Mouse (Mus musculus) heart, embryonic 14.5 days (tissue): ENCODE results near the gene Nfib. TPM values are rescaled to one million over a fixed set of nuclear protein-coding genes. Genes with fewer than 3 reads are reported as not detected.
A peak's percentile ranks its signal among the peaks of the same experiment; 100 is the strongest.

Source experiments
- ATAC-seq: fragments of 200-750 bp; cut with Nextera tagmentation; 2 replicates; pipeline ENCODE4 v1.8.0; 2017; ENCODE audit warnings: low read depth, moderate TSS enrichment; ENCODE audit not compliant: insufficient number of reproducible peaks, insufficient read depth, low FRiP score
- H3K27ac ChIP-seq, 2 experiments: fragments of 200-500 bp in 1 of 2; fragments of 300-500 bp in 1 of 2; sonication (generic) in 1 of 2; replicated peaks in 1 of 2; 2 replicates each; pipeline ENCODE4 v1.5.1; 2012 to 2014; ENCODE audit warnings: low read depth in 2 of 2, low read length in 2 of 2, control low read depth in 1 of 2, mild to moderate bottlenecking in 1 of 2, mixed read lengths in 1 of 2; ENCODE audit not compliant: control insufficient read depth in 1 of 2, insufficient read depth in 1 of 2
- H3K27me3 ChIP-seq: fragments of 300-500 bp; sonication (generic); 2 replicates; pipeline ENCODE4 v1.6.1; 2014; ENCODE audit warnings: mild to moderate bottlenecking, low read length, control low read depth; ENCODE audit not compliant: control insufficient read depth, insufficient read depth
- H3K36me3 ChIP-seq: fragments of 300-500 bp; sonication (generic); 2 replicates; pipeline ENCODE4 v1.6.1; 2014; ENCODE audit warnings: mild to moderate bottlenecking, control low read depth, low read length, mixed read lengths; ENCODE audit not compliant: control insufficient read depth, insufficient read depth
- H3K4me1 ChIP-seq, 2 experiments: fragments of 200-500 bp in 1 of 2; fragments of 300-500 bp in 1 of 2; sonication (generic) in 1 of 2; 2 replicates each; pipeline ENCODE4 v1.6.1; 2012 to 2014; ENCODE audit warnings: low read length in 2 of 2, control low read depth in 1 of 2, mixed read lengths in 1 of 2; ENCODE audit not compliant: control insufficient read depth in 2 of 2, insufficient read depth in 2 of 2
- H3K4me2 ChIP-seq: fragments of 300-500 bp; sonication (generic); 2 replicates; pipeline ENCODE4 v1.6.1; 2014; ENCODE audit warnings: mild to moderate bottlenecking, low read length
- H3K4me3 ChIP-seq, 2 experiments: fragments of 200-500 bp in 1 of 2; fragments of 300-500 bp in 1 of 2; sonication (generic) in 1 of 2; 2 replicates each; pipeline ENCODE4 v1.5.1; 2012 to 2014; ENCODE audit warnings: low read length in 2 of 2, mild to moderate bottlenecking in 2 of 2, control low read depth in 1 of 2, low read depth in 1 of 2, moderate library complexity in 1 of 2; ENCODE audit not compliant: control insufficient read depth in 1 of 2, insufficient read depth in 1 of 2
- H3K9ac ChIP-seq: fragments of 300-500 bp; sonication (generic); 2 replicates; pipeline ENCODE4 v1.6.1; 2014; ENCODE audit warnings: mild to moderate bottlenecking, low read length
- H3K9me3 ChIP-seq: fragments of 300-500 bp; sonication (generic); 2 replicates; pipeline ENCODE4 v1.6.1; 2016; ENCODE audit warnings: low read length, control low read depth; ENCODE audit not compliant: control insufficient read depth
- WGBS: fragments of 180-500 bp; shearing (Covaris S2); extraction: QIAGEN DNeasy Blood & Tissue Kit; methylation state at CpG from one replicate; pipeline ENCODE4 v1.1.7; 2014; 5-methylcytosine and 5-hydroxymethylcytosine counted together
- polyA plus RNA-seq: library from polyadenylated mRNA; unstranded; fragments of >200 nt; fragmentation: Nextera tagmentation; extraction: Ambion mirVana; gene quantifications from 2 replicates; pipeline ENCODE4 v1.2.1, GENCODE M21; 2014

The Nfib gene
- polyA plus RNA-seq, 1 experiment from 2014 or later = 79.8 TPM

DNA sequence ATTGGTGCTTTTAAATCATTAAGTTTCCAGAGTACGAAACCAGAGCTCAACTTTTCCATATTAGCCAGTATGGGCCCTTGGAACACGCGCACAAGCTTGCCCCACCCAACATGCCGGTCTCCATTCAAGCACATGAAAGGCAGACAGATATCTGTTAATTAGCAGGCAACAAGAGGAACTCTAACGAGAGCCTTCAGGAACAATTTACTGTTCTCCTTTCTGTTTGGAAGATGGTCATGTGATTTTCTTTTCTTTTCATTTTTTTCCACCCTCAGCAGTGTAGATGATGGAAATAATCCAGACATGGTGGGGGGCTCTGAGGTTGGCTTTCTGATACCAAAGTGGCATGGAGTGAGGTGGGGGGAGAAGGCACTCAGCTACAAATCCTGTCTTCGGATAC is 361.3 kb downstream of the Nfib start:
- Histone ChIP-seq H3K4me1 (peaks cover 9 to 32% of the 10 kb centered on the region in 2 experiments), H3K27ac (peak overlapping the region in 1 of 2 experiments; percentile 69; a peak in 2 of 4 replicates), H3K36me3 (peaks cover 35% of the 10 kb centered on the region), H3K9ac (no peak overlapping the region), H3K4me3 (no peak overlapping the region), H3K9me3 (no peaks in the 10 kb centered on the region), H3K27me3 (no peaks in the 10 kb centered on the region), H3K4me2 (peak overlapping the region; percentile 44; the same call in 1 of the 2 replicates)
- 73% methylated on average over 6 of the region's 6 CpGs for WGBS
- ATAC-seq = no peak

DNA sequence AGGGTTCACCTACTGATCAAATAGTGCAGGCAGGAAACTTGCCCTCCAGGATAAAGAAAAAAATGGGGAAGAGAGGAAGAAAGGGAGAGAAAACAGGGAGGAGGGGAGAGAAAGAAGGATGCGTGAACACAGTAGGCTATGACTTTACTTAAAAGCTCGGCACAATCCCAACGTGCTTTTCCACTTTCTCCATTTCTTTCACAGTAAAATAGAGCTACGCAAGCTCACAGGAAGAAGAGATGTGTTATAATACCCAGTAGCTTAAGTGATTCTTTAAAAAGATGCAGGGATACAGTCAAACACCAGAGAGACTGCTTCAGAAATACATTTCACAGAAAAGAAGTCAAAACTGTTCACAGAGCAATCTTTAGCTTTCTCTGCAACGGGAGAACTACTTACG is 366.6 kb downstream of the Nfib start:
- 76% methylated on average over 6 of the region's 6 CpGs for WGBS
- no peak for ATAC-seq
- H3K9me3 ChIP-seq = no peaks in the 10 kb centered on the region
- H3K36me3 ChIP-seq = peaks cover 12% of the 10 kb centered on the region; the same call in 1 of the 2 replicates
- H3K4me3 ChIP-seq = no peak overlapping the region
- no peak overlapping the region for H3K9ac ChIP-seq
- peaks cover 2 to 38% of the 10 kb centered on the region in 2 experiments for H3K4me1 ChIP-seq
- no peak overlapping the region for H3K4me2 ChIP-seq
- no peaks in the 10 kb centered on the region for H3K27me3 ChIP-seq
- H3K27ac ChIP-seq = peak overlapping the region; percentile 53 to 61; a peak in 3 of 4 replicates

DNA sequence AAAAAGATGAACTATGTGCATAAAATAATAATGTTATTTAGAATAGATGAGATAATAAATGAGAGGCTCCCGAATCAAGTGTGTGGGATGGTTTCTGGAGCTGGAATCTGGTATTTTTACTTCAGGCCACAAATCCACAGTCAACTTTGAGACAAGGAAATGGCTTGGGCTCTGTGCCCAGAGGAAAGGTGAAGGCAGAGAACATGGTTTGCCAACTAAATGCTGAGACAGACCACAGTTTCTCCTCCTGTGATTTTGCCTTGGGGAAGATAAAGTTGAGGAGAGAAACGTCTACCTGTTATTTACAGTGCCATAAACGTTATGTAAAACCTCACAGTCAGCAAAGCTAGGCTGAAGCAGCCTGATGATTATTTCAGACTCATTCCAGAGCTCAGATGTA is 367.1 kb downstream of the Nfib start:
- H3K4me2 ChIP-seq = no peak overlapping the region
- 19% methylated on average over 3 of the region's 3 CpGs for WGBS
- H3K4me1 ChIP-seq = peaks cover 4 to 42% of the 10 kb centered on the region in 2 experiments
- no peaks in the 10 kb centered on the region for H3K9me3 ChIP-seq
- H3K27me3 ChIP-seq = no peaks in the 10 kb centered on the region
- H3K9ac ChIP-seq = no peak overlapping the region
- ATAC-seq = no peak
- H3K27ac ChIP-seq = peak overlapping the region; percentile 21 to 61; a peak in 3 of 4 replicates
- 0 out of 2 replicates have a peak, but pooled peaks cover 8% of the 10 kb centered on the region for H3K36me3 ChIP-seq
- no peak overlapping the region for H3K4me3 ChIP-seq

DNA sequence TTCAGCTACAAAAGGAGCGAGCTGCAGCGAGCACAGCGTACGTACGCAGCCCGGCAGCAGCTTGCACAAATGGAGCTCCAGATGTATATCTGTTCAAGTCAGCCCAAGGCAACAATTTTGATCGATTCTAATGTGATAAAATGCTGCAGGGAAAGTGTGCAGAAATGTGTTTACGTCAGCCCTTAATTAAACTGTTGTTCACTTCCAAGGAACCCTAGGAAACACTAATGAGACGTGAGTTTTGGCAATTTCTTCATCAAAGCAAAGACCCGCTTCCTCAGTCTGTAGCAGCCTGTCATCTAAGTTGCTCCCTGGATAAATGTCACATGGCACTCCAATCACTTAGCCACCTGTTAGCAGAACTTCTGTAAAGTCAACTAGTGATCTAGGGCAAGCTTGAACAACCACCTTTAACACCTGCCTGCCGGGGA is 368.6 kb downstream of the Nfib start:
- ATAC-seq = no peak
- WGBS = 79% methylated on average over 11 of the region's 11 CpGs

DNA sequence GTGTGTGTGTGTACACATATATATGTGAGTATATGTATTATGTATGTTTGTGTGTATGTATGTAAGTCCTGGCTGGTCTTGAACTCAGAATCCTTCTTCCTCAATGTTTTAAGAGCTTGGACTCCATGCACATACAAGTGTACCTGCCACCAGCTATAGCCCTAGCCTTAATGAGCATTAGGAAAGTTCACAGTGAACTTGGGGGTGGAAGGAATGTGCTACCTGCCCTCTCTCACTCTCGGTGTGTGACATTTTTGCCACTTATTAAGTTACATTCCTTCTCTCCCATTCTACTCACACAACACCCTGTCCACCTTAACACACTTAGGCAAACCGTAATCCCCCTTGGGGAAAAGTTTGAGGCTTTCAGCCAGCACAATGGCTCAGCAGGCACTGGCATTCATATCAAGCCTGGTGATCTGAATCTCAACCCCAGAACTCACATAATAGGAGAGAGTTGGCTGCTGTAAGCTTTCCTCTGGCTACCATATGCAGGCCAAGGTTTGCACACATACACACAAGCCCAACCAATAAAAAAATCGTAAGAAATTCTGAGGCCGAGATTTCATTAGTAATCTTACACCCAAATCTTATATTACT is 370.2 kb downstream of the Nfib start:
- H3K27ac ChIP-seq = no peak overlapping the region

More for the DNA sequence above, 368.6 kb downstream of the Nfib start:
- Histone ChIP-seq H3K4me1 (peaks cover 2 to 38% of the 10 kb centered on the region in 2 experiments; a peak in 3 of 4 replicates), H3K9me3 (no peaks in the 10 kb centered on the region), H3K4me3 (no peak overlapping the region), H3K27me3 (no peaks in the 10 kb centered on the region), H3K27ac (no peak overlapping the region), H3K4me2 (no peak overlapping the region), H3K36me3 (0 out of 2 replicates have a peak, but pooled peaks cover 6% of the 10 kb centered on the region), H3K9ac (no peak overlapping the region)

DNA sequence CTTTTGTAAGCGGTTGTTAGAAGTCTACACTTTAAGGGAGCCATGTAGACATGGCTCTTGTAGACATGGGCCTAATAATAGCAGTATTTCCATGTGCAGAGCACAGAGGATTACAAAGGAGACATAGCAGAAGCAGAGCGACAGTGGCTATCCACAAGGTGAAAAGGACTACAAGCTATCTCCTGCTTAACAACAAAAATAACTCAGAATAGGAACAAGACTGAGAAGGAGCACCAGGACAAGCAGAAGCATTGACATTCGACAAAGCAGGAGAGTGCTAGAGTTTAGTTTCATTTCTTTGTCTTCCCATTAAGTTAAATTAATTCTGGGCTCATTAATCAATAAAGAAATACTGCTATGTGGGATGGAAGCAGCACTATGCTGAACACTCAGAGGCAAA is 372.1 kb downstream of the Nfib start:
- peaks cover 2 to 22% of the 10 kb centered on the region in 2 experiments; a peak in 3 of 4 replicates for H3K4me1 ChIP-seq
- peak overlapping the region; percentile 82 to 84 for H3K27ac ChIP-seq
- H3K4me2 ChIP-seq = peak overlapping the region; percentile 43; the same call in 1 of the 2 replicates
- WGBS = 43% methylated on average over 3 of the region's 3 CpGs
- no peaks in the 10 kb centered on the region for H3K9me3 ChIP-seq
- H3K27me3 ChIP-seq = no peaks in the 10 kb centered on the region
- H3K9ac ChIP-seq = no peak overlapping the region
- no peak overlapping the region for H3K4me3 ChIP-seq
- no peak; the same call in 1 of the 2 replicates for ATAC-seq
- H3K36me3 ChIP-seq = peaks cover 23% of the 10 kb centered on the region

More for the DNA sequence above, 370.2 kb downstream of the Nfib start:
- ATAC-seq = no peak
- H3K9ac ChIP-seq = no peak overlapping the region
- no peaks in the 10 kb centered on the region for H3K9me3 ChIP-seq
- H3K4me3 ChIP-seq = no peak overlapping the region
- H3K4me2 ChIP-seq = no peak overlapping the region
- 83% methylated on average over 4 of the region's 4 CpGs for WGBS
- peaks cover 6% of the 10 kb centered on the region; the same call in 1 of the 2 replicates for H3K36me3 ChIP-seq
- H3K27me3 ChIP-seq = no peaks in the 10 kb centered on the region
- H3K4me1 ChIP-seq = peaks cover 2 to 33% of the 10 kb centered on the region in 2 experiments; a peak in 3 of 4 replicates

DNA sequence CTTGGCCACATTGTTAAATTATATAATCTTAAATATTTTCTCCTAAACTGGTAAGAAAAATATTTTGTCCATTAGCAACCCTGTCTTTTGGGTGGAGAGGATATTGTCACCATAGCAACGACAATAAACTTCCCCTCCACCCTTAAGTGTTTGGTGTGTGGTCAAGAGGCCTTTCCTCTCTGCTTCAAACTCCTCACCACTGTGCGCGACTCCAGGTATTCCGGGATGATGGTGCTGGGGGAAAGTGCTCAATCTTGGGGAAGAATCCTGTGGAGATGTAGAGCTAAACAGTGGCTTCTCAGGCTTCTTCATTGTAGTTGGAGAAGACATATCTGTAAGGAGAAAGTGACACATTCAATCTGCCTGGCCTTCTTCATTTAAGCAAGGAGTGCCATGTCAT is 375.5 kb downstream of the Nfib start:
- H3K9me3 ChIP-seq = no peaks in the 10 kb centered on the region
- 81% methylated on average over 4 of the region's 4 CpGs for WGBS
- ATAC-seq = no peak
- no peak overlapping the region for H3K4me3 ChIP-seq
- peaks cover 50% of the 10 kb centered on the region for H3K36me3 ChIP-seq
- H3K4me1 ChIP-seq = peaks cover 2 to 12% of the 10 kb centered on the region in 2 experiments; a peak in 3 of 4 replicates
- no peak overlapping the region for H3K9ac ChIP-seq
- H3K4me2 ChIP-seq = no peak overlapping the region
- no peak overlapping the region for H3K27ac ChIP-seq
- H3K27me3 ChIP-seq = no peaks in the 10 kb centered on the region
